Mouse (Mus musculus) lung, embryonic 15.5 days (tissue): ENCODE measurements around the gene Mex3a. TPM values are rescaled to one million over a fixed set of nuclear protein-coding genes. Genes with fewer than 3 reads are reported as not detected.
A peak's percentile ranks its signal among the peaks of the same experiment; 100 is the strongest.

Experiments used
- ATAC-seq: fragments of 200-750 bp; cut with Nextera tagmentation; 2 replicates; pipeline ENCODE4 v1.8.0; 2017; ENCODE audit warnings: moderate number of reproducible peaks, borderline replicate concordance; ENCODE audit not compliant: low FRiP score, low TSS enrichment; ENCODE audit errors: extremely low read depth
- H3K27ac ChIP-seq: fragments of 300-500 bp; sonication (generic); 2 replicates; pipeline ENCODE4 v1.5.1; 2015; ENCODE audit warnings: moderate library complexity, mild to moderate bottlenecking, inconsistent platforms
- H3K27me3 ChIP-seq: fragments of 300-500 bp; sonication (generic); 2 replicates; pipeline ENCODE4 v1.6.1; 2015; ENCODE audit warnings: inconsistent platforms
- H3K36me3 ChIP-seq: fragments of 300-500 bp; sonication (generic); 2 replicates; pipeline ENCODE4 v1.6.1; 2015; ENCODE audit warnings: inconsistent platforms
- H3K4me1 ChIP-seq: fragments of 300-500 bp; sonication (generic); 2 replicates; pipeline ENCODE4 v1.6.1; 2015; ENCODE audit warnings: inconsistent platforms
- H3K4me2 ChIP-seq: fragments of 300-500 bp; sonication (generic); 2 replicates; pipeline ENCODE4 v1.6.1; 2015; ENCODE audit warnings: inconsistent platforms, mild to moderate bottlenecking, moderate library complexity
- H3K4me3 ChIP-seq: fragments of 300-500 bp; sonication (generic); 2 replicates; pipeline ENCODE4 v1.5.1; 2015; ENCODE audit warnings: mild to moderate bottlenecking, inconsistent platforms
- H3K9ac ChIP-seq: fragments of 300-500 bp; sonication (generic); 2 replicates; pipeline ENCODE4 v1.6.1; 2015; ENCODE audit warnings: inconsistent platforms
- H3K9me3 ChIP-seq: fragments of 300-500 bp; sonication (generic); 2 replicates; pipeline ENCODE4 v1.6.1; 2016; ENCODE audit warnings: inconsistent platforms
- WGBS: fragments of 180-500 bp; shearing (Covaris S2); methylation state at CpG from one replicate; pipeline ENCODE4 v1.1.7; 2015; 5-methylcytosine and 5-hydroxymethylcytosine counted together
- polyA plus RNA-seq: library from polyadenylated mRNA; unstranded; fragments of >200 nt; fragmentation: Nextera tagmentation; extraction: Ambion mirVana; gene quantifications from 2 replicates; pipeline ENCODE4 v1.2.1, GENCODE M21; 2015

Mex3a gene
- polyA plus RNA-seq, 1 experiment from 2014 or later = 15.8 TPM

GRCm38 (mm10) chr3:88552676-88553524 is 20.7 kb downstream of the Mex3a start, which contains the start of gene Lamtor2:
TSS of gene Lamtor2 (minus strand) at chr3:88553074.
- WGBS = under 1% methylated on average over 48 of the region's 48 CpGs
- Histone ChIP-seq H3K4me1 (peaks cover 28% of the 10 kb centered on the region), H3K27ac (peak within 1 kb of the TSS; percentile 97), H3K9ac (peak within 1 kb of the TSS; percentile 74), H3K4me2 (peak within 1 kb of the TSS; percentile 83), H3K9me3 (no peaks in the 10 kb centered on the region), H3K27me3 (no peaks in the 10 kb centered on the region), H3K36me3 (peaks cover 18% of the 10 kb centered on the region), H3K4me3 (peak within 1 kb of the TSS; percentile 59)
- peak; percentile 91 for ATAC-seq

DNA sequence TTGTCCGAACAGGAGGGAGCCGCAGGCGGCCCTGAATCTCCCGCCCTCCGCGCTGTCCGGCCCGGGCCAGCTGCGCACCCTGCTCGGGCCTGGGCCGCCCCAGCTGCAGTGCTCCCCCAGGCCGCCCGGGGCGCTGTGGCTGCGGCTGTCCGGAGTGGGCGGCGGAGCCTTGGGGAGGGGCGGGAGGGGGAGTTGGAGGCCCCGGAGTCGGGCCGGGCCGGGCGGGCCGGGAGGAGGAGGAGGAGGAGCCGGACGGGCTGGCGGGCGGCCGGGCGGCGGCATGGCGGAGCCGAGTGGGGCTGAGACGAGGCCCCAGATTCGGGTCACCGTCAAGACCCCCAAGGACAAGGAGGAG is 21.3 kb downstream of the Mex3a start, which contains the start of gene Ubqln4:
Gene Ubqln4 (plus strand): TSS at position 234 of the 355 bp plus-strand sequence.
- Histone ChIP-seq H3K27ac (peak within 1 kb of the TSS; percentile 97), H3K9ac (peak within 1 kb of the TSS; percentile 74), H3K9me3 (no peaks in the 10 kb centered on the region), H3K36me3 (peaks cover 24% of the 10 kb centered on the region), H3K4me3 (peak within 1 kb of the TSS; percentile 59), H3K4me2 (peak within 1 kb of the TSS; percentile 83), H3K27me3 (no peaks in the 10 kb centered on the region), H3K4me1 (peaks cover 25% of the 10 kb centered on the region)
- ATAC-seq = peak; percentile 90
- 2% methylated on average over 21 of the region's 37 CpGs for WGBS

- H3K4me3 ChIP-seq = peak overlapping the region; percentile 59
- no peaks in the 10 kb centered on the region for H3K9me3 ChIP-seq
- peak overlapping the region; percentile 74 for H3K9ac ChIP-seq
- H3K27me3 ChIP-seq = no peaks in the 10 kb centered on the region
- H3K36me3 ChIP-seq = peaks cover 30% of the 10 kb centered on the region
- peak overlapping the region; percentile 83 for H3K4me2 ChIP-seq
- peaks cover 21% of the 10 kb centered on the region for H3K4me1 ChIP-seq
- peak; percentile 33 for ATAC-seq
- H3K27ac ChIP-seq = peak overlapping the region; percentile 97
- WGBS = 0% methylated on average over 41 of the region's 41 CpGs
Measured at GRCm38 (mm10) chr3:88553880-88554586, 21.8 kb downstream of the Mex3a start.

DNA sequence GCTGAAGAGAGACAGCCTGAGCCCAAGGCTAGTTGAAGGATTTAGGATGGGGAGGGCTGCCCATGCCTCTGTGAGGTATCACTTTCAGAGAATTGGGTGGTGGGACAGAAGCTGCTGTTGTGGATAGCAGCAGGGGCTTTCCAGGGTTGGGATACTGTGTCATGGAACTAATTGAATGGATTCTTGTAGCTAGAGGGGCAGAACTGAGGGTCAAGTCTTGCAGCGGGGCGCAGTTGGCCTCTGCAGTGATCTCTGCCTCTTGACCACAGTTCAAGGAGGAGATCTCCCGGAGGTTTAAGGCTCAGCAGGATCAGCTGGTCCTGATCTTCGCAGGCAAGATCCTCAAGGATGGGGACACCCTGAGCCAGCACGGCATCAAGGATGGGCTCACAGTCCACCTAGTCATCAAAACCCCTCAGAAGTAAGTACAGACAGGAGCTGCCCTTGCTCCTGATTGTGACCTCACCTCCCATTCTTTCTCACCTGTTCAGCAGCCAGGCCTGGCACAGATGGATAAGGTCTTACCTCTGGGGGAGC is 22.9 kb downstream of the Mex3a start:
- peak overlapping the region; percentile 83 for H3K4me2 ChIP-seq
- 84% methylated on average over 5 of the region's 5 CpGs for WGBS
- H3K27me3 ChIP-seq = no peaks in the 10 kb centered on the region
- H3K9ac ChIP-seq = no peak overlapping the region
- H3K27ac ChIP-seq = no peak overlapping the region
- peaks cover 41% of the 10 kb centered on the region for H3K36me3 ChIP-seq
- H3K4me3 ChIP-seq = peak overlapping the region; percentile 59; the same call in 1 of the 2 replicates
- H3K9me3 ChIP-seq = no peaks in the 10 kb centered on the region
- H3K4me1 ChIP-seq = peaks cover 21% of the 10 kb centered on the region
- no peak for ATAC-seq

- H3K27ac ChIP-seq = no peak overlapping the region
- no peak for ATAC-seq
- H3K9ac ChIP-seq = no peak overlapping the region
- no peaks in the 10 kb centered on the region for H3K9me3 ChIP-seq
- peaks cover 21% of the 10 kb centered on the region for H3K4me1 ChIP-seq
- H3K4me3 ChIP-seq = no peak overlapping the region
- H3K27me3 ChIP-seq = no peaks in the 10 kb centered on the region
- H3K36me3 ChIP-seq = peaks cover 47% of the 10 kb centered on the region
- H3K4me2 ChIP-seq = no peak overlapping the region
- 90% methylated on average over 6 of the region's 6 CpGs for WGBS
Measured at GRCm38 (mm10) chr3:88555731-88556130, 23.5 kb downstream of the Mex3a start.

- H3K9ac ChIP-seq = no peak overlapping the region
- no peak overlapping the region for H3K4me3 ChIP-seq
- ATAC-seq = no peak
- WGBS = 93% methylated on average over 8 of the region's 8 CpGs
- H3K4me2 ChIP-seq = no peak overlapping the region
- H3K4me1 ChIP-seq = peaks cover 18% of the 10 kb centered on the region
- H3K27me3 ChIP-seq = no peaks in the 10 kb centered on the region
- H3K27ac ChIP-seq = no peak overlapping the region
- peaks cover 52% of the 10 kb centered on the region for H3K36me3 ChIP-seq
- H3K9me3 ChIP-seq = no peaks in the 10 kb centered on the region
Measured at GRCm38 (mm10) chr3:88556616-88557015, 24.4 kb downstream of the Mex3a start.

- WGBS = 94% methylated on average over 9 of the region's 9 CpGs
- Histone ChIP-seq H3K36me3 (peaks cover 79% of the 10 kb centered on the region), H3K4me1 (peaks cover 8% of the 10 kb centered on the region), H3K4me2 (no peak overlapping the region), H3K27ac (no peak overlapping the region), H3K4me3 (no peak overlapping the region), H3K27me3 (no peaks in the 10 kb centered on the region), H3K9ac (no peak overlapping the region), H3K9me3 (no peaks in the 10 kb centered on the region)
- ATAC-seq = no peak
Measured at GRCm38 (mm10) chr3:88559596-88559995, 27.4 kb downstream of the Mex3a start.

- H3K9me3 ChIP-seq = no peaks in the 10 kb centered on the region
- no peak overlapping the region for H3K27ac ChIP-seq
- no peaks in the 10 kb centered on the region for H3K27me3 ChIP-seq
- no peak overlapping the region for H3K4me3 ChIP-seq
- no peak overlapping the region for H3K9ac ChIP-seq
- no peak overlapping the region for H3K4me2 ChIP-seq
- peaks cover 91% of the 10 kb centered on the region for H3K36me3 ChIP-seq
- H3K4me1 ChIP-seq = no peaks in the 10 kb centered on the region
- ATAC-seq = no peak
- 74% methylated on average over 4 of the region's 4 CpGs for WGBS
Measured at GRCm38 (mm10) chr3:88561989-88562388, 29.8 kb downstream of the Mex3a start.

DNA sequence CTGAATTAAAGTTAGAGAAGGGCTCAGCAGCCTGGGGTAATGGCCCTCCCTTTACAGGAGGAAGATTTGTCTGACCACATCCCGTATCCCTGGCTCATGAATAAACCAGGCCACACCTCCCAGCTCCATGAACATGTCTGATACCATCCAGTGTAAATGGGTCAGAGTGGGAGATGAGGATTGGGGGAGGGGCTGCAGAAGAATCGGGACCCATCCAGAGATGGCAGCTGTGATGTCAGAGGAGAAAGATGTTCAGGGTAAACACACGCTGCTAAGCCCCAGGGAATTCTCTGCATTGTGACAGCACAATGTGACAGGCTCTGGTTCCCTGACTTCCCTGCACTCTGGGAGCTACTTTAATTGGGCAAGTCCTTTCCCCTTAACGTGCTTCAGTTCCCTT is 31.2 kb downstream of the Mex3a start:
- H3K4me2 ChIP-seq = no peak overlapping the region
- H3K4me3 ChIP-seq = no peak overlapping the region
- peaks cover 91% of the 10 kb centered on the region for H3K36me3 ChIP-seq
- no peaks in the 10 kb centered on the region for H3K9me3 ChIP-seq
- WGBS = 73% methylated on average over 4 of the region's 4 CpGs
- no peak overlapping the region for H3K9ac ChIP-seq
- H3K4me1 ChIP-seq = no peaks in the 10 kb centered on the region
- no peak overlapping the region for H3K27ac ChIP-seq
- no peaks in the 10 kb centered on the region for H3K27me3 ChIP-seq
- ATAC-seq = no peak

- Histone ChIP-seq H3K9ac (no peak overlapping the region), H3K36me3 (peaks cover 91% of the 10 kb centered on the region), H3K4me2 (no peak overlapping the region), H3K9me3 (no peaks in the 10 kb centered on the region), H3K4me3 (no peak overlapping the region), H3K4me1 (no peaks in the 10 kb centered on the region), H3K27ac (no peak overlapping the region), H3K27me3 (no peaks in the 10 kb centered on the region)
- WGBS = 79% methylated on average over 7 of the region's 7 CpGs
- ATAC-seq = no peak
Measured at GRCm38 (mm10) chr3:88563966-88564365, 31.8 kb downstream of the Mex3a start.

- no peak overlapping the region for H3K27ac ChIP-seq
- WGBS = 90% methylated on average over 3 of the region's 3 CpGs
- ATAC-seq = no peak
Measured at GRCm38 (mm10) chr3:88566116-88566515, 33.9 kb downstream of the Mex3a start.

More at GRCm38 (mm10) chr3:88566116-88566515, 33.9 kb downstream of the Mex3a start:
- Histone ChIP-seq H3K4me1 (no peaks in the 10 kb centered on the region), H3K27me3 (no peaks in the 10 kb centered on the region), H3K36me3 (peaks cover 84% of the 10 kb centered on the region), H3K9me3 (no peaks in the 10 kb centered on the region), H3K4me3 (no peak overlapping the region), H3K4me2 (no peak overlapping the region), H3K9ac (no peak overlapping the region)
